Mouse (Mus musculus) spleen, adult 12 weeks (tissue): Measurements from ENCODE around the gene Tmsb10.

Experiments
- DNase-seq: peaks from one replicate; pipeline ENCODE4 v3.0.0; 2022; ENCODE audit warnings: low spot score

Gene Tmsb10

GRCm38 (mm10) chr6:72958662-72959071 lies at the start of gene Tmsb10:
Gene Tmsb10, minus strand, starts transcription at chr6:72958748.
- no peak for DNase-seq

GRCm38 (mm10) chr6:73003601-73004000 lies 45.1 kb upstream of the Tmsb10 start:
- no peak for DNase-seq

GRCm38 (mm10) chr6:73002391-73002790 lies 43.8 kb upstream of the Tmsb10 start:
- no peak for DNase-seq

GRCm38 (mm10) chr6:72998809-72999208 lies 40.3 kb upstream of the Tmsb10 start:
- DNase-seq, result no peak

DNA sequence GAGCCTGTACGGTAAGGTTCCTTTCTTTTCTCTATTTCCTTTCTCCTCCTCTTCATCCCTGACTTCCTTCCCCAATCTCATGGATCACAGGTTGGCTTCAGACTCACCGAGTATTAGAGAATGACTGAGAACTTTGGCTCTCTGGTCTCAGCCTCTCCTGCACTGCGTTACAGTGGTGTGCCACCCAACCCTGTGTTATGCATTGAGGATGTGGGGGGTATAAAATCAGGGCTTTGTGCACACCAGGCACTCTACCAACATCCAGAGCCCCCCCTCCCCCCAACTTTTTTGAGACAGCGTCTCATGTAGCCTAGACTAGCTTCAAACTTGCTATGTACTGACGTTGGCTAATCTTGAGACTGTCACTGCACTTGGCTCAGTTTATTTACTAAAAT lies 35.1 kb upstream of the Tmsb10 start:
- DNase-seq, result no peak

GRCm38 (mm10) chr6:72993054-72993687 lies 34.6 kb upstream of the Tmsb10 start:
- peak; percentile 7 for DNase-seq

DNA sequence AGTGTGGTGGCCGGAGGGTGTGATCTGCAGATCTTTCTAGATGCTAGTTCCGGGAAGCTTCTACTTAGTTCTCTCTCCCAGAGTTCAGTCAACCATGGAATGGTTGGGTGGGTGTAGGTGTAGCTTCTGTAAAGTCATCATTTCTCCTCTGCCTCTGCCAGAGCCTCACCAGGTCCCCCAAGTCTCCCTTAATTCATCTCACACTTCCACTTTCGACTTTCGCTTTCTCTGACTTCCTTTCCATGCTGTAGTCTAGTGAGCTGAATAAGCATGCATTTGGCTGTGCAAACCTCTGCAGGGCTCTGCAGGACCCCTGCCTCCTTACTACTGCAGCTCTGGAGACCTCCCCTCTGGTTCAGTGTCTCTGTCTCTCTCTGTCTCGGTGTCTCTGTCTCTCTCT lies 31.7 kb upstream of the Tmsb10 start:
- no peak for DNase-seq

DNA sequence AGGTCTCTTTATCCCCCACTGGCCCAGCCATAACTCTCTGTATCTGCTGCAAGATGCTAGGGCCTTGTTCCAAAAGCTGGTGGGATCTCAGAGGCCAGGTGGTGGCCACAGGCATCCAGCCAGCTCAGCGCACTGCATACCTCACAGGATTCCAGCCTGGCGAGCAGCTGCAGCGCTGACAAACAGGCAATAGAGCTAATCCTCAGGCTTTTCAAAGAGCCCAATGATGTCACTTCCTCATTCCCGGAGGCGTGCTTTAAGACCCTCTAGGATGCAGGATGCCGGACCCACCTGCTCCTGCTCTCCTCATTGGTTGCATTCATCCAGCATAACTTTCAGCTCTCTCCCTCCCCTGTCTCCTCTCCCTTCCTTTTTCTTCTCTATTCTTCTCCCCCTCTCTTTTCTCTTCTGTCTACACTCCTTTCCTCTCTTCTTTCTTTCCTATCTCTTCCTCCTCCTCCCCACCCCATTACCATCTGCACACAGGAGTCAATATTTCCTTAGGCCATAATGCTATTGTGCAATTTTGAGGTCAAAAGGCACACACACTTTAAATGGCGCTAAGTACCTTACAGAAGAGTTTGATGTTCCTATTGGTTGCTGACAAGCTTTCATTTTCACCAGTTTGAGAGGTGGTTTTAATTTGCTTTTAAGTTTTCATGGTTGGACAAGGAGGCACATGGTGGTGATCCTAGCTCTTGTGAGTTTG lies 30.6 kb upstream of the Tmsb10 start:
- DNase-seq, result no peak

DNA sequence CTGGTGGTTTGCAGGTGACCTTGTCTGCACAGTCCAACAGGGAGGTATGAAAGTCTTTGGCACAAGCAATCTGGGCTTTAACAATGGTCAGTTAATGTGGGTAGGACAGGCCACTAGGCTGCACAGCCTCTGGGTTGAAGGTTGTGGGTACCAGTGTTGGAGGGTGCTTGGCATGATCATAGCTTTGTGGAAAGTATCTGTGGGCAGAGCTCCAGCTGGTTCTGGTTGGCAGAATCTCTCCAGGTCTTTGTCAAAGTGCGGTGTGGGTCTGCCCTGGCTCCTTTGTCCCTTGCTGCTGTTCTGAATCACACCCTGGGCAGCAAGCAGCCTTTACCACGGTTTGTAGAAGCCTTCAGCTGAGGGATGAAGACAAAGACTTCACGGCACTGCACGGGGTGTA lies 24.0 kb upstream of the Tmsb10 start:
- DNase-seq, result no peak

DNA sequence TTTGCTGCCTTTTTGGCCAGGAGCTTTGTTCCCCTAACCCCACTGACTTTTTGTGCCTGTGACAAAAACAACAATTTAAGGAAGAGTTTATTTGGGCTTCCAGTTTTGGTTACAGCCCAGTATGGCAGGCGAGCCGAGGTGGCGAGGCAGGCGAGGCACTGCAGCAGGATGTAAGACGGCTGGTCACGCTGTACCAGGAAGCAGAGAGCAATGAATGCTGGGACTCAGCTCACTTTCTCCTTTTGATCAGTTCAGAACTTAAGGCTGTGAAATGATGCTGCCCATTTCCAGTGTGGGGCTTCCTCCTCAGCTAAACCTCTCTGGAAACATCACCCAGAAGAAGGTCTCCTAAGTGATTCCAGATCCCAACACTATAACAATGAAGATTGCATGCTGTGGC lies 23.3 kb upstream of the Tmsb10 start:
- no peak for DNase-seq

- no peak for DNase-seq
Measured at GRCm38 (mm10) chr6:72981124-72981651, 22.6 kb upstream of the Tmsb10 start.

GRCm38 (mm10) chr6:72976866-72977265 lies 18.3 kb upstream of the Tmsb10 start:
- DNase-seq, result no peak

DNA sequence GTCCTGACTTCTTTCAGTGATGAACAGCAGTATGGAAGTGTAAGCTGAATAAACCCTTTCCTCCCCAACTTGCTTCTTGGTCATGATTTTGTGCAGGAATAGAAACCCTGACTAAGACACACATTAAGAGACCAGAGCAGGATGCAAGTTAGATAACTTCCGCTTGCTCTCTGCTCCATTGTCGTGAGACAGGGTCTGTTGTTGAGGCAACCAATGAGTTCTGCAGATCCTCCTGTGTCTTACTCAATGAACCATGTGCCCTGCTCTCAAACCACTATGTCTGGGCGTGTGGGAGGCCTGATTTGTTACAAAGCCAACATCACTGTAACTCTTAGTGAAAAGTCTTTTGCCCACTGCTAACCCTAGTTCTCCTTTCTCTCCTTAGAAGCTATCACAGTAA lies 12.5 kb upstream of the Tmsb10 start:
- DNase-seq, result no peak

DNA sequence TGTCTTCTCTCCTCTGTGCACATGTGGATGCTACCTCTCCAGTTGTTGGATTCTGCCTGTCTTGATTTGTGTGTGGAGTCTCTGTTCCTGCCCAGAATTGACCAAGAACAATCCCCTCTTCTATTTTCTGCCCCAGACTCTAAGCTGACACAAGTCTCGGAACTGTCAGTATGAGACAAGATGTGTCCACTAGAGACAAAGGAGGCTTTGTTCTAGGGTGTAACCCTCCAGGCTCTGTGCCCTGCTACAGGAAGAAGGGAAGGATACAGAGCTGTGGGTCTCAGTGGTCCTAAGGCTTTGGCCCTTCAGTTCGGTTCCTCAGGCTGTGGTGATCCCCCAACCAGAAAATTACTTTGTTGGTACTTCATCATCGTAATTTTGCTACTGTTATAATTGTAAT lies 11.2 kb upstream of the Tmsb10 start:
- DNase-seq, result no peak

GRCm38 (mm10) chr6:72965199-72965598 lies 6.7 kb upstream of the Tmsb10 start:
- no peak for DNase-seq

- DNase-seq, result no peak
Measured at GRCm38 (mm10) chr6:72962281-72962741, 3.8 kb upstream of the Tmsb10 start.

- DNase-seq, result no peak
Measured at GRCm38 (mm10) chr6:72961603-72962002, 3.1 kb upstream of the Tmsb10 start.

- DNase-seq, result no peak
Measured at GRCm38 (mm10) chr6:72960675-72961074, 2.1 kb upstream of the Tmsb10 start.

- DNase-seq, result no peak
Measured at GRCm38 (mm10) chr6:72959175-72959574, 627 bp upstream of the Tmsb10 start.

DNA sequence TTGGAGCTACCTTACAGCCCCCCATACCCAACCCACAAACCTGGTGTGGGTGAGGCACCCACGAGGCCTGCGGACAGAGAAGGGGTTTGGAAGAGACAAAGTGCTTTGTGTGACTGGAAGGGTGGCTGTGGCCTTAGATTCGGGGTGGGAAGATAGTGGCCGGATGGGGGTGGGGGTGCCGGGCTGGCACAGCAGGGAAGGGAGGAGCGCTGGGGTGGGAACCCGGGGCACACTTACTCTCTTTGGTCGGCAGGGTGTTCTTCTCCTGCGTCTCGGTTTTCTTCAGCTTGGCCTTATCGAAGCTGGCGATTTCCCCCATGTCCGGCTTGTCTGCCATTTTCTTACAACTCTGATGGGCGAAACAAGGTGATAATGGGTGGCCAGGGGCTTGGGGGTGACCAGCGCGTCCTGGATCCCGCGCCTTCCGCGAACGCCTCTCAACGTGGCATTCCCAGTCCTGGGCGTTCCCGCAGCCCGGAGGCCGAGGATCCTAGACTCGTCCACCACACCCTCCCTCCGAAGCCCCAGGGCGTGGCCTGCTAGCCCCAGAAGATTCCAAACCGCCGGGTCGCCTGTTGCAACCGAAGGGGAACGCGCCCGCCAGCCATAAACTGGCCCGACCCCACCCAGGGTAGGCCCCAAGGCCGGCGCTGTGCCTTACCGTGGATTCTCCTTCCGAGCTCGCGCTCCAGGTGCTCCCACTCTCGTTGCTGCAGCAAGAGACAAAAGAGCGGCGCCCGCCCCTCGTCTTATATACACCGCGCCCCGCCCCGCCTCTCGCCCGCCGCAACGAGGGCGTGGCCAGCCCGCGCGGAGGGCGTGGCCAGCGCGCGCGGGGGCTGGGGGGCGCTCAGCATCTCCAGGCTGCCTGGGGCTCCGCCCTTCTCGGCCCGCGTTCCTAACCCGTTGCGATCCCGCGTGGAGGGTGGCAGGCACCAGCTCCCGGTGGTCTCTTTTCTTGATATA lies 589 bp downstream of the Tmsb10 start:
- peak; percentile 72 for DNase-seq

- DNase-seq, result no peak
Measured at GRCm38 (mm10) chr6:72957093-72957435, 1.5 kb downstream of the Tmsb10 start.
